Mouse (Mus musculus): Measurements from ENCODE around the gene Map7d1. TPM values are rescaled to one million over a fixed set of nuclear protein-coding genes. Genes with fewer than 3 reads are reported as not detected.
A peak's percentile ranks its signal among the peaks of the same experiment; 100 is the strongest.

The Map7d1 gene
- polyA plus RNA-seq, 1 experiment from 2014 or later, result 40.8 TPM

GRCm38 (mm10) chr4:126217771-126218170 lies 38.4 kb downstream of the Map7d1 start:
- ATAC-seq (ENCODE audit: borderline replicate concordance, extremely low read depth, low FRiP score, low TSS enrichment), result no peak; the same call in 1 of the 2 replicates
- H3K4me2 ChIP-seq, result no peak overlapping the region
- H3K27ac ChIP-seq, result no peak overlapping the region
- no peak overlapping the region for H3K9ac ChIP-seq
- no peak overlapping the region for H3K4me3 ChIP-seq
- H3K36me3 ChIP-seq, result no peaks in the 10 kb centered on the region
- H3K4me1 ChIP-seq, result no peaks in the 10 kb centered on the region
- 62% methylated on average over 6 of the region's 6 CpGs for WGBS
- no peaks in the 10 kb centered on the region for H3K27me3 ChIP-seq
- no peaks in the 10 kb centered on the region for H3K9me3 ChIP-seq

DNA sequence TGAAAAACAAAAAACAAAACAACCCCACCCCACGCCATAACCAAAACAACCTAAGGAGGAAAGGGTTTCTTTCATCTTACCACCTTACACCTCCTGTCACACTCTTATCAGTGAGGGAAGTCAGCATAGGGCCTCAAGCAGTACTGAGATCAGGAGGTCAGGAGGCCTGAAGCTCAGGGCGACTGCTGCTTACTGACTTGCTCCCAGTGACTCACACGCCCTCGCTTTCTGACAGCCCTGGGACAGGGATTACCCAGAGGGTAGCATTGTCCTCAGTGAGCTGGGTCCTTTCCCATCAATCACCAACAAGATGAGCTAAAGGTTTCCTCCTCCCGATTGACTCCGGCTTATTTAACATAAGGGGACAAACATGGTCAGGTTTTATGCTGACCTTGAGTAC lies 49.1 kb downstream of the Map7d1 start:
- Histone ChIP-seq H3K9ac (no peak overlapping the region), H3K4me2 (no peak overlapping the region), H3K4me3 (no peak overlapping the region), H3K27me3 (no peaks in the 10 kb centered on the region), H3K4me1 (peaks cover 11% of the 10 kb centered on the region; the same call in 1 of the 2 replicates), H3K9me3 (no peaks in the 10 kb centered on the region), H3K27ac (no peak overlapping the region), H3K36me3 (no peaks in the 10 kb centered on the region)
- WGBS, result 40% methylated on average over 6 of the region's 6 CpGs
- ATAC-seq (ENCODE audit: borderline replicate concordance, extremely low read depth, low FRiP score, low TSS enrichment), result no peak

DNA sequence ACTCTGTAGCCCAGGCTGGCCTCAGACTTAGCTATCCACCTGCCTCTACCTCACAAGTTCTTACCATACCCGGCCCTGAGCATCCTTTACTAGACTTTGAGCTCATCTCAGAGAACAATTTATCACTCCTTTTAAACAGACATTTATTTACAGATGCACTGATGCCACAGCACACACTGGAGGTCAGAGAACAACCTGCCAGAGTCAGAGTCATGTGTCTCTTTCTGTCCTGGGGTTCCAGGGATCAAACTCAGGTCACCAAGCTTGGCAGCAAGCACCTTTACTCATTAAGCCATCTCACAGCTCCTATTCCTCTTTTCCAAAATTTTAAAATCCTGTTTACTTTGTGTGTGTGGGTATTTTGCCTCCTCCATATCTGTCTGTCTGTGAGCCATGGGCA lies 50.8 kb downstream of the Map7d1 start:
- no peak for ATAC-seq (ENCODE audit: borderline replicate concordance, extremely low read depth, low FRiP score, low TSS enrichment)
- peaks cover 17% of the 10 kb centered on the region for H3K4me1 ChIP-seq
- no peak overlapping the region for H3K9ac ChIP-seq
- no peaks in the 10 kb centered on the region for H3K27me3 ChIP-seq
- H3K36me3 ChIP-seq, result no peaks in the 10 kb centered on the region
- 40% methylated on average over 1 of the region's 1 CpGs for WGBS
- H3K9me3 ChIP-seq, result no peaks in the 10 kb centered on the region
- no peak overlapping the region for H3K27ac ChIP-seq
- H3K4me3 ChIP-seq, result no peak overlapping the region
- no peak overlapping the region for H3K4me2 ChIP-seq

GRCm38 (mm10) chr4:126204661-126205230 lies 51.4 kb downstream of the Map7d1 start:
- H3K4me1 ChIP-seq, result peaks cover 23% of the 10 kb centered on the region
- H3K9ac ChIP-seq, result no peak overlapping the region
- H3K9me3 ChIP-seq, result no peaks in the 10 kb centered on the region
- H3K4me3 ChIP-seq, result no peak overlapping the region
- H3K27me3 ChIP-seq, result no peaks in the 10 kb centered on the region
- H3K36me3 ChIP-seq, result no peaks in the 10 kb centered on the region
- H3K27ac ChIP-seq, result no peak overlapping the region
- no peak for ATAC-seq (ENCODE audit: borderline replicate concordance, extremely low read depth, low FRiP score, low TSS enrichment)
- H3K4me2 ChIP-seq, result no peak overlapping the region
- WGBS, result 59% methylated on average over 12 of the region's 12 CpGs

DNA sequence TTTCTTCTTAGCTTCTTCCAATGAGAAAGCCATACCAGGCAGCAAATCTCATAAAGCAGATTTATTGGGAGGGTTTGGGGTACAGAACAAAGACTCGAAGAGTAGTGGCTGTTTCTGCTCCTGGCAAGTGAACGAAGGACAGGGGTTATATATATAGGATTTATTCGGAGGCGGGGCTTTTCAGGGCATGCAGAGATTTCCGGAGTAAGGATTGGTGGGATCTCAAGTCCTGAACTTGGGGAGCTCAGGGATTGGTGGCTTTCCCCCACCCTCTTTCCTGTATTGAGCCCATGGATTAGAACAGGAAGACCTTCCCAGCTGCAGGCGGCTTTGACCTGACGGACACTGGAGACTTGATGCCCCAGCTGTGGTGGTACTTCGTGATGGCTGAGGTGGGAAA lies 52.1 kb downstream of the Map7d1 start:
- Histone ChIP-seq H3K4me2 (no peak overlapping the region), H3K27me3 (no peaks in the 10 kb centered on the region), H3K9me3 (no peaks in the 10 kb centered on the region), H3K4me1 (peaks cover 31% of the 10 kb centered on the region), H3K27ac (peak overlapping the region; percentile 92; the same call in 1 of the 2 replicates), H3K36me3 (no peaks in the 10 kb centered on the region), H3K9ac (no peak overlapping the region), H3K4me3 (no peak overlapping the region)
- WGBS, result 77% methylated on average over 8 of the region's 8 CpGs
- no peak for ATAC-seq (ENCODE audit: borderline replicate concordance, extremely low read depth, low FRiP score, low TSS enrichment)

- Histone ChIP-seq H3K4me1 (peaks cover 37% of the 10 kb centered on the region), H3K36me3 (no peaks in the 10 kb centered on the region), H3K27me3 (no peaks in the 10 kb centered on the region), H3K9me3 (no peaks in the 10 kb centered on the region), H3K4me3 (peak overlapping the region; percentile 78), H3K27ac (peak overlapping the region; percentile 92), H3K9ac (peak overlapping the region; percentile 29; the same call in 1 of the 2 replicates), H3K4me2 (peak overlapping the region; percentile 59)
- WGBS, result 68% methylated on average over 10 of the region's 10 CpGs
- no peak for ATAC-seq (ENCODE audit: borderline replicate concordance, extremely low read depth, low FRiP score, low TSS enrichment)
Observed at GRCm38 (mm10) chr4:126203336-126203895, 52.7 kb downstream of the Map7d1 start.

- H3K27ac ChIP-seq, result peak within 1 kb of the TSS; percentile 97
- H3K27me3 ChIP-seq, result no peaks in the 10 kb centered on the region
- no peaks in the 10 kb centered on the region for H3K36me3 ChIP-seq
- peak within 1 kb of the TSS; percentile 78 for H3K4me3 ChIP-seq
- ATAC-seq (ENCODE audit: borderline replicate concordance, extremely low read depth, low FRiP score, low TSS enrichment), result peak; percentile 99
- under 1% methylated on average over 75 of the region's 75 CpGs for WGBS
- no peaks in the 10 kb centered on the region for H3K9me3 ChIP-seq
- H3K9ac ChIP-seq, result peak within 1 kb of the TSS; percentile 82
- H3K4me1 ChIP-seq, result peaks cover 45% of the 10 kb centered on the region
- peak within 1 kb of the TSS; percentile 62 for H3K4me2 ChIP-seq
Observed at GRCm38 (mm10) chr4:126202303-126203181, 53.6 kb downstream of the Map7d1 start, which contains the start of gene Thrap3. Gene Thrap3, minus strand, starts transcription at chr4:126202760.

DNA sequence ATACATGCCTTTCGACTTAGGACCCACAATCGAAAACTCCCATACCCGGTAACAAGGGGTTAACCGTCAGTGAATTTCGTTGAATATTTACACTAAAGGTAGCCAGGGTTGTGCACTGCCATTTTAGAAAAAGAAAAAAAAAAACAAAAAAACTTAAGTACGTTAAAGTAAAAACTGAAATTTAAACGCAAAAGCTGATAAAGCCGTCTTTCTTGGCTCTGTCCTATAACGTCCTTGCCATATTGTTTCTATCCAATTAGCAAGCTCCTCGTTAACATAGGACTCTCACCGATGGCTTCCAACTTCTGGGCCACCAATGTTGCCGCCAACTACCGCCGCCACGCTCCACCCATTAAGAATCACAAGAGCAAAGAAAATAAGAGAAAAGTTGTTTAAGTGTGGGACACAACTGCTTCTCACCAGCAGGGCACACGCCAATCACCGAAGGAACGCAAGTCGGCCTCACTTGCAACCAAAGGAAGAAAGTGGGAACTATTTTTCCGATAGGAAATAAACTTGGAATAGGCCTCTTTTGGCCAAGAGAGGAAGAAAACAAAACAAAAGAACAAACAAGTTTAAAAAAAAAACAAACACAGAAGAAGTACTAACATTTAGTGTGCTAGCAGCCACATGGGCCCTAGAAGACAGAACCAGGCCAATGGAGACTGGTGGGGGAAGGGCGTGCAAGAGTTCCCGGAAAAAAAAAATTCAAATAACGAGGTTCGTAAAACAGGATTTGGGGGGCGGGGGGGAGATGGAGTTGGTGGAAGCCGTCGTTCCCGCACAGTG lies 54.4 kb downstream of the Map7d1 start:
- WGBS, result under 1% methylated on average over 28 of the region's 28 CpGs
- no peak for ATAC-seq (ENCODE audit: borderline replicate concordance, extremely low read depth, low FRiP score, low TSS enrichment)
- H3K4me1 ChIP-seq, result peaks cover 48% of the 10 kb centered on the region

DNA sequence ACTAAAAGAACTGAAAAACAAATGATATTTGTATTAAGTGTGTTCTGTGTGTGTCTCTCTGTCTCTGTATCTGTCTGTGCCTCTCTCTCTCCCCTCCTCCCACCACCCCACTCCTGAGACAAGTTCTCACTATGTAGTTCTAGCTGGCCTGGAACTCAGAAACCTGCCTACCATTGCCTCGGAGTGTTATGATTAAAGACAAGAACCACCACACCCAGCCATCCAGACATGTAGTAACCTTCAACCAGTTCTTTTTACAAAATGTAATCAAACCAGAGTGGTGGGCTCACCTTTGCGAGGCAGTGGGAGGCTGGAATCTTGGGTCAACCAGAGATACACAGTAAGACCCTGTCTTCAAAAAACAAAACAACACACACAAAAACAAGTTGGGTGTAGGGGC lies 55.5 kb downstream of the Map7d1 start:
- ATAC-seq (ENCODE audit: borderline replicate concordance, extremely low read depth, low FRiP score, low TSS enrichment), result no peak
- H3K36me3 ChIP-seq, result peaks cover 5% of the 10 kb centered on the region; the same call in 1 of the 2 replicates
- H3K27ac ChIP-seq, result no peak overlapping the region
- WGBS, result 18% methylated on average over 2 of the region's 2 CpGs
- peak overlapping the region; percentile 78 for H3K4me3 ChIP-seq
- H3K4me1 ChIP-seq, result peaks cover 53% of the 10 kb centered on the region
- H3K9ac ChIP-seq, result peak overlapping the region; percentile 82; the same call in 1 of the 2 replicates
- H3K27me3 ChIP-seq, result no peaks in the 10 kb centered on the region
- H3K4me2 ChIP-seq, result peak overlapping the region; percentile 62
- H3K9me3 ChIP-seq, result no peaks in the 10 kb centered on the region

More for the DNA sequence above, 54.4 kb downstream of the Map7d1 start:
- Histone ChIP-seq H3K4me3 (peak overlapping the region; percentile 78), H3K4me2 (peak overlapping the region; percentile 62), H3K27me3 (no peaks in the 10 kb centered on the region), H3K9ac (peak overlapping the region; percentile 82), H3K36me3 (peaks cover 3% of the 10 kb centered on the region; the same call in 1 of the 2 replicates), H3K27ac (peak overlapping the region; percentile 97), H3K9me3 (no peaks in the 10 kb centered on the region)

- Histone ChIP-seq H3K9ac (peak overlapping the region; percentile 82; the same call in 1 of the 2 replicates), H3K27ac (no peak overlapping the region), H3K4me2 (peak overlapping the region; percentile 62), H3K27me3 (no peaks in the 10 kb centered on the region), H3K4me1 (peaks cover 53% of the 10 kb centered on the region), H3K4me3 (peak overlapping the region; percentile 78), H3K9me3 (no peaks in the 10 kb centered on the region), H3K36me3 (peaks cover 5% of the 10 kb centered on the region; the same call in 1 of the 2 replicates)
- 0% methylated on average over 1 of the region's 1 CpGs for WGBS
- ATAC-seq (ENCODE audit: borderline replicate concordance, extremely low read depth, low FRiP score, low TSS enrichment), result no peak
Observed at GRCm38 (mm10) chr4:126200036-126200435, 56.1 kb downstream of the Map7d1 start.

- no peaks in the 10 kb centered on the region for H3K9me3 ChIP-seq
- 61% methylated on average over 6 of the region's 6 CpGs for WGBS
- H3K4me3 ChIP-seq, result peak overlapping the region; percentile 1; the same call in 1 of the 2 replicates
- H3K27ac ChIP-seq, result no peak overlapping the region
- no peak overlapping the region for H3K9ac ChIP-seq
- H3K36me3 ChIP-seq, result peaks cover 5% of the 10 kb centered on the region; the same call in 1 of the 2 replicates
- no peaks in the 10 kb centered on the region for H3K27me3 ChIP-seq
- H3K4me1 ChIP-seq, result peaks cover 53% of the 10 kb centered on the region
- peak overlapping the region; percentile 62 for H3K4me2 ChIP-seq
- no peak for ATAC-seq (ENCODE audit: borderline replicate concordance, extremely low read depth, low FRiP score, low TSS enrichment)
Observed at GRCm38 (mm10) chr4:126199556-126199955, 56.6 kb downstream of the Map7d1 start.

Measured in lung, embryonic 15.5 days (tissue).